Mouse (Mus musculus): ENCODE measurements around the gene Tbc1d1.

- TF ChIP-seq POLR2A (IDR thresholded peaks at IDR 0.05; ENCODE audit: borderline replicate concordance, extremely low read depth, low read depth, low read length) (no peak), CTCF (IDR thresholded peaks at IDR 0.05; ENCODE audit: insufficient read depth, low read length) (no peak)
Observed at GRCm38 (mm10) chr5:64288031-64288928, 132.2 kb downstream of the Tbc1d1 start.

Data from lung, adult 2 months (tissue).